Mouse (Mus musculus) midbrain, embryonic 15.5 days (tissue): ENCODE data around the gene Ppp2r5c. TPM values are rescaled to one million over a fixed set of nuclear protein-coding genes. Genes with fewer than 3 reads are reported as not detected.

Experiments
- ATAC-seq: fragments of 200-750 bp; cut with Nextera tagmentation; replicated peaks from 2 replicates; pipeline ENCODE4 v1.8.0; 2017; ENCODE audit warnings: moderate TSS enrichment
- H3K27ac ChIP-seq: fragments of 300-500 bp; sonication (generic); 2 replicates; pipeline ENCODE4 v1.5.1; 2015; ENCODE audit warnings: mild to moderate bottlenecking, inconsistent platforms
- H3K27me3 ChIP-seq: fragments of 300-500 bp; sonication (generic); replicated peaks from 2 replicates; pipeline ENCODE4 v1.6.1; 2015; ENCODE audit warnings: inconsistent platforms
- H3K36me3 ChIP-seq: fragments of 300-500 bp; sonication (generic); replicated peaks from 2 replicates; pipeline ENCODE4 v1.6.1; 2015; ENCODE audit warnings: inconsistent platforms
- H3K4me1 ChIP-seq: fragments of 300-500 bp; sonication (generic); 2 replicates; pipeline ENCODE4 v1.6.1; 2015; ENCODE audit warnings: inconsistent platforms
- H3K4me2 ChIP-seq: fragments of 300-500 bp; sonication (generic); 2 replicates; pipeline ENCODE4 v1.6.1; 2015; ENCODE audit warnings: inconsistent platforms, mild to moderate bottlenecking, moderate library complexity
- H3K4me3 ChIP-seq: fragments of 300-500 bp; sonication (generic); 2 replicates; pipeline ENCODE4 v1.5.1; 2015; ENCODE audit warnings: mild to moderate bottlenecking, inconsistent platforms
- H3K9ac ChIP-seq: fragments of 300-500 bp; sonication (generic); 2 replicates; pipeline ENCODE4 v1.6.1; 2015; ENCODE audit warnings: mild to moderate bottlenecking, inconsistent platforms
- H3K9me3 ChIP-seq: fragments of 300-500 bp; sonication (generic); 2 replicates; pipeline ENCODE4 v1.6.1; 2016; ENCODE audit warnings: inconsistent platforms
- WGBS: fragments of 180-500 bp; shearing (Covaris S2); methylation state at CpG from one replicate; pipeline ENCODE4 v1.1.7; 2015; ENCODE audit warnings: mixed read lengths; 5-methylcytosine and 5-hydroxymethylcytosine counted together
- polyA plus RNA-seq: library from polyadenylated mRNA; unstranded; fragments of >200 nt; fragmentation: Nextera tagmentation; extraction: Ambion mirVana; gene quantifications from 2 replicates; pipeline ENCODE4 v1.2.1, GENCODE M21; 2015

The Ppp2r5c gene
- polyA plus RNA-seq, 1 experiment from 2014 or later = 149 TPM

DNA sequence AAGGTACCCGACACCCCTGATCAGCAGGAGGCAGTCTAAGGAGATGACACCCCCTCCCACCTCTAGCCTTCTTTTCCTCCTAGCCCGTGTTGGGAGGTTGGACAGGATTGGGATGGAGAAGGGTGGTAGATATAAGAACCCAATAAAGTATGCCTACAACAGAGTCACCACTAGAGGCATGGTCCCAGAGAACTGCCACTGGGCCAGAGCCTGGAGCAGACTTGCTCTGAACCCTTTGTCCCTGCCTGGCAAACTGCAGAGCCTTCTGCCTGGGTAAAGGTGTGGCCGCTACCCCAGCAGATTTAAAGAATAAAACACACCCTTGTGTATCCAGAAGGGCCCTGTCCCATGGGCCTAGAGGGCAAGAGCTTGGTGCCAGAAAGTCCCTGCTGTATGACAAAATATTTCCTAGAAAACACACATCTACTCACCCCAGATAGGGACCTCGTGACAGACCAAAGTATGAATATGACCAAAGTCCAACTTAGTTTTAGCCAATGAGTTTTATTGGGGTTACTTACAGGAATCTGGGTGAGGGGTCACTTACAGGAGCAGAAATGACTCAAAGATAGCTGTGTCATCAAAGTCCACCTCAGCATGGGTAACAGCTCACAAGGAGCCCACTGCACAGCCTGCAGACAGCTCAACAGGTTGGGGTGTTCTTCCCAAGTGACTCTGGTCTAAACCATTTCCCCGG is 22.8 kb upstream of the Ppp2r5c start:
- Histone ChIP-seq H3K27me3 (no peaks in the 10 kb centered on the region), H3K4me1 (no peaks in the 10 kb centered on the region), H3K36me3 (no peaks in the 10 kb centered on the region), H3K4me2 (no peak overlapping the region), H3K27ac (no peak overlapping the region), H3K4me3 (no peak overlapping the region), H3K9ac (no peak overlapping the region), H3K9me3 (no peaks in the 10 kb centered on the region)
- 89% methylated on average over 4 of the region's 5 CpGs for WGBS
- no peak for ATAC-seq

DNA sequence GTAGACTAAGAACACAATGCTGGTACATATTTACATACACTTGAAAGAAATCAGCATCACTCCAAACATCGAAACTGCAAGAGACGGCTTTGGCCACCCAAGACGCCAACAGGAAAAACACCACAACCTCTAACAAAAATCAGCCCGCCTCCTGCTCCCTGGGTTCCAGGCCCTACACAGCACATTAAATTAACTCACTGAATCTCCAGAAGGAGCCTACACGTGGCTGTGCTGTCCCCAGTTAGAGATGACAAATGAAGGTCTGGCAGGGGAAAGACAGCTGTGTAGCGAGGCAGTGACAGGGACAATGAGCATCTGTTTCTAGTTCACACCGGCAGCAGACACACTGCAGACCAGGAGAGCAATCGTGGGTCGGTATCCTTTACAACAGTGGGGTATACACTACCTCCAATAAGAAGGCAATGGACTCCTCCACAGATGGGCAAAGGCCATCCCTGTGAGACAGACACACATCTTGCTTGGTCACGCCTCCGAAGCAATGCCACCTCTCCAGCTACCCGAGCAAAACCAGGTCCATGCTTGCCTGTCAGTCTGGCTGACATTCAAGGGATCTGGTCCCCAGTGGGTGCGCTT is 20.4 kb upstream of the Ppp2r5c start:
- no peaks in the 10 kb centered on the region for H3K36me3 ChIP-seq

DNA sequence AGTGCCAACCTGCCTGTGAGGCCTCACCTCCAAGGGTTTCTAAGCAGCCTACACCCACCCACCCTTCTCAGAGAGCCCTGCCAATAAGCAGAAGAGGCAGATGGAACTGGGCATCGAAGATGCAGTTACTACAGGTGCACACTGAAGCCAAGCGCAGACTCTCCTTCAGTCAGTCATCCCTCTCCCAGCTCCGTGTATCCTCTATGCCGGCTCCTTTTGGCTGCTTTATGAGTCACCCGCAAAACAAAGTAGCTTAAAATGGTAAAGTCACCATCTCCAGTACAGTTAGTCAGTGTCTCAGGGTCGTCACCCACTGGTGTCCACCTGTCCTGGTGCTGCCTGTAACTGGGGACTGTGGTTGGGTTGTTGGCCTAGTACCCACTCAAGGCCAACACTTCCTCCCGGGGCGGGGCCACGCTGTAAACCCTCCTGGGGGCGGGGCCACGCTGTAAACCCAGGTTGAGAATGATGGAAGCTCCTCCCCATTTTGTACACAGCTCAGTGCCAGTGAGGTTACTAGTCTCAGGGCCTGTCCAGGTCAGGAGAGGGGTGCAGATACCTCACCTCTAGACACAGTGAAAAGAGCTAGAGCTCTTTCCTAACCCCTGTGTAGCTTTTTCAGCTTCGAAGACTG is 17.5 kb upstream of the Ppp2r5c start:
- H3K27me3 ChIP-seq = no peaks in the 10 kb centered on the region
- H3K27ac ChIP-seq = no peak overlapping the region
- 0 out of 2 replicates have a peak, but pooled peaks cover 3% of the 10 kb centered on the region for H3K4me1 ChIP-seq
- no peak overlapping the region for H3K4me2 ChIP-seq
- no peak overlapping the region for H3K4me3 ChIP-seq
- 67% methylated on average over 12 of the region's 12 CpGs for WGBS
- ATAC-seq = no peak
- no peaks in the 10 kb centered on the region for H3K9me3 ChIP-seq
- H3K9ac ChIP-seq = no peak overlapping the region
- no peaks in the 10 kb centered on the region for H3K36me3 ChIP-seq

More for the DNA sequence above, 20.4 kb upstream of the Ppp2r5c start:
- Histone ChIP-seq H3K4me2 (no peak overlapping the region), H3K4me1 (0 out of 2 replicates have a peak, but pooled peaks cover 3% of the 10 kb centered on the region), H3K4me3 (no peak overlapping the region), H3K9me3 (no peaks in the 10 kb centered on the region), H3K27ac (no peak overlapping the region), H3K27me3 (no peaks in the 10 kb centered on the region), H3K9ac (no peak overlapping the region)
- ATAC-seq = no peak
- 83% methylated on average over 13 of the region's 13 CpGs for WGBS

DNA sequence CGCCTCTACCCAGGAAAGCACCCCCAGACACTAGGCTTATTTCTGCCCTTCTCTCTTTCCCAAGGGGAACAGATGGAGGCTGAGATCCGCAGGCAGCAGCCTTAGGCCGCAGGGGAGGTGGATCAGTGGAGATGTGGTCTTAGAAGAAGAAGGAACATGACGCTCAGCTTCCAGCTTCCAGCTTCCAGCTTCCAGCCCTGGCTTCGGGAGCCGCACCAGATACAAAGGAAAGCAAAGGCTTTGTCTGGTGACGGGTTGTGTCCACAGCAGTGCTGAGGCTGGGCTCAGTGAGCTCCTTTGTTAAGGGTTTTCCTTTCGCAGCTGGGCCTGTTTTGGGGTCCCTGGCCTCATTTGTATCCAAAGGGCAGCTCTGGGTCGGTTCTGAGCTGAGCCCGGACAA is 16.9 kb upstream of the Ppp2r5c start:
- no peak overlapping the region for H3K4me2 ChIP-seq
- no peak for ATAC-seq
- H3K4me1 ChIP-seq = 0 out of 2 replicates have a peak, but pooled peaks cover 3% of the 10 kb centered on the region
- H3K9ac ChIP-seq = no peak overlapping the region
- no peak overlapping the region for H3K27ac ChIP-seq
- no peaks in the 10 kb centered on the region for H3K36me3 ChIP-seq
- no peaks in the 10 kb centered on the region for H3K9me3 ChIP-seq
- no peak overlapping the region for H3K4me3 ChIP-seq
- H3K27me3 ChIP-seq = no peaks in the 10 kb centered on the region
- 25% methylated on average over 10 of the region's 10 CpGs for WGBS

DNA sequence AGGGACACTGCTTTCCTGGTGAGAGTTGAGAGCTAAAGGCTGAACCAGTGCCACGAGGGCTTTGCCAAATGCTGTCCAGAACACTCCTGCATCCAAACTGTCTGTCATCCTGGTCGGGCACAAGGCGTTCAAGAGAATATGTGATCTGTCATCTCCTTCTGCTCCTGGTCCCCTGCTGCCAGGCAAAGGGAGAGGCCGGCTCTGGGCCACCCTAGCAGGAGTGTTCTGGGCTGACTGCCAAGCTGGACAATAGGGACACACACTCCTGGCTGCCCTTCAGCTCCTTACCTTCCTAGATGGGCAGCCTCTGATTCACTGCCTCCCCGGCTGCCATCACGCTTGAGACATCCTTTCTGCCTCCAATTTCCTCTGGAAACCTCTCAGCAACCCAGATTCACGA is 15.1 kb upstream of the Ppp2r5c start:
- no peaks in the 10 kb centered on the region for H3K36me3 ChIP-seq
- H3K4me2 ChIP-seq = no peak overlapping the region
- 0 out of 2 replicates have a peak, but pooled peaks cover 3% of the 10 kb centered on the region for H3K4me1 ChIP-seq
- H3K27ac ChIP-seq = no peak overlapping the region
- H3K27me3 ChIP-seq = no peaks in the 10 kb centered on the region
- no peak for ATAC-seq
- WGBS = 44% methylated on average over 7 of the region's 7 CpGs
- H3K4me3 ChIP-seq = no peak overlapping the region
- H3K9me3 ChIP-seq = no peaks in the 10 kb centered on the region
- no peak overlapping the region for H3K9ac ChIP-seq

DNA sequence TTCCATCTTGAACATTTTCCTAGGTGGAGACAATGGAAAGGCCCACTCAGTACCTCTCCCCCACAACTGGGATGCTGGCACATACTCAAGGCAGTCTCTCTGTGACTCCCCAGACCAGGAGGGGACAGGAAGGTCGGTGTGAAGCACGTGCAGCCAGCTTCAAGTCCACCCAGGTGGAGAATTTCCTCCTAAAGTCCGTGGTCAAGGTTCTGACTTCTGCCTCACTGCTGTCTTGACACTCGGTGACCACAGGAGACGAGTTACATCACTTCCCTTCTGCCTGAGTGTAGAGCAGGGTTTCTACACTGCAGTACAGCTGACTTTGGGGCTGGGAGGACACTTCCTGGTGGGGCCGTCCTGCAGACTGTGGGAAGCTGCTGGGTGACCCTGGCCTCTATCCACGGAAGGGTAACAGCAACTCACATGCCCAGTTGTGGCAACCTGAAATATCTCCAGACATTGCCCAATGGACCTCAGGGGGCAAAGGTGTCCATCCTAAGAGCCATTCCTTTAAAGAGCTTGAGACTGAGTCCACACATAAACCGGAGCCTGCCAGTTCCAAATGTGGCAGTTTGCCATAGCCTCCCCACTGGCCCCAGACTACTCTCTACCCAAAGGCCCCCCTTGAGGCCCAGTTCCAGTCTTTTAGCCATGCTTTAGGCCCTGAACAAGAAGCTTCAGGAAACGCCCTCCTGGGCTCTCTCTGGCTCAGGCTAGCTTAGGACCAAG is 10.1 kb upstream of the Ppp2r5c start:
- H3K27ac ChIP-seq = no peak overlapping the region
- no peaks in the 10 kb centered on the region for H3K4me1 ChIP-seq
- WGBS = 65% methylated on average over 9 of the region's 9 CpGs
- no peaks in the 10 kb centered on the region for H3K36me3 ChIP-seq
- H3K9me3 ChIP-seq = no peaks in the 10 kb centered on the region
- no peaks in the 10 kb centered on the region for H3K27me3 ChIP-seq
- H3K9ac ChIP-seq = no peak overlapping the region
- H3K4me2 ChIP-seq = no peak overlapping the region
- H3K4me3 ChIP-seq = no peak overlapping the region
- ATAC-seq = no peak

DNA sequence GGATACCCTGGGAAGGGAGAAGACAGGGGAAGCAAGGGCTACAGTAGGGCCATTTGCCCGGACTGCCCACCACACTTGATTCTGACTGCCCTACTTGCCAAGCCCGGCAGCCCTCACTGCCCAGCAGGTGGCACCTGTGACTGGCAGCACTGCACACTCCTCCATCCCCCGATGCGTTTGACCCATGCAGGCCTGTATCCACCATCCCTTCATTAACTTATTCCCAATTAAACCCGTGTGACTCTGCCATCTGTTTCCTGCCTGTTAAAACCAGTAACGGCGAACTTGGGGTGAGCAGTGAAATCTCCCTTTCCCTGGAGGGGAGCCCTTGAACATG is 9.6 kb upstream of the Ppp2r5c start:
- no peak for ATAC-seq
- Histone ChIP-seq H3K4me3 (no peak overlapping the region), H3K27me3 (no peaks in the 10 kb centered on the region), H3K4me2 (no peak overlapping the region), H3K36me3 (no peaks in the 10 kb centered on the region), H3K4me1 (no peaks in the 10 kb centered on the region), H3K9ac (no peak overlapping the region), H3K27ac (no peak overlapping the region), H3K9me3 (no peaks in the 10 kb centered on the region)
- WGBS = 56% methylated on average over 7 of the region's 7 CpGs

DNA sequence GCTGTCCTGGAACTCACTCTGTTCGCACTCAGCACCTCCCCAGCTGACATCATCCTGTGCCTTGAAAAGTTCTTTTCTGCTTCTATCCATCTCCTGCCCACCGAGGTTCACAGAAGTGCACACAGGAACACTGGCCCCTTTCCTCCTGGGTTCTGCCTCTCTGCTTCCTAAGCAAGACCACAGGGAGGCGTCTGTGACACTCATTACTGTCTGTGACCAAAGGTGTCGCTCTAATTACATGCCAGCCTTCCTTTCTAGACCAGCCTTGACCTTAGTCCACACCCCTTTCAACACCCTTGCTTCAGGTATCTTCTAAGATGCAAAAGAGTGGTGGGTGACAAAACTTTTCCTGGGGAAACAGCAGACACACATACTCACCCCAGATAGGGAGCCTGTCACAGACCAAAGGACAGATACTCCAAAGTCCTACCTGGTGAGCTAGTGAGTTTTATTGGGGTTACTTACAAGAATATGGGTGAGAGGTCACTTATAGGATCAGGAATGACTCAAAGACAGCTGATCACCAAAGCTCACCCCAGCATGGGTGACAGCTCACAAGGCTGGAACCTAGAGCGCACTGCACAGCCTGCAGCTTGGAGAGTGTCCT is 8.4 kb upstream of the Ppp2r5c start:
- no peak for ATAC-seq
- no peaks in the 10 kb centered on the region for H3K27me3 ChIP-seq
- no peak overlapping the region for H3K4me3 ChIP-seq
- no peaks in the 10 kb centered on the region for H3K36me3 ChIP-seq
- no peaks in the 10 kb centered on the region for H3K9me3 ChIP-seq
- H3K9ac ChIP-seq = no peak overlapping the region
- no peak overlapping the region for H3K4me2 ChIP-seq
- 50% methylated on average over 5 of the region's 5 CpGs for WGBS
- no peaks in the 10 kb centered on the region for H3K4me1 ChIP-seq
- no peak overlapping the region for H3K27ac ChIP-seq

DNA sequence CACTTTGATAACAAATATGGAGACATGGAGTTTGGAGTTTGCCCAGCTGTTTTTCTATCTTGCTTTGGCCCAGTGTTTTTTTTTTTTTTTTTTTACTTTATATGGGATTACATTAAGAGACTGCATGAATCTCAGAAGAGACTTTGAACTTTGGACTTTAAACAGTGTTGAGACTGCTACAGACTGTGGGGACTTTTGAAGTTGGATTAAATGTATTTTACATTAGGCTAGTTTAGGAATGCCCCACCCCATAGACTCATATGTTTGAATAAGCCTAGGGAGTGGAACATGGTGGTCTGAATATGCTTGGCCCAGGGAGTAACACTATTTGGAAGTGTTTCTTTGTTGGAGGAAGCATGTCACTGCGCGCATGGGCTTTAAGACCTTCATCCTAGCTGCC is 4.7 kb upstream of the Ppp2r5c start:
- Histone ChIP-seq H3K4me1 (peaks cover 5% of the 10 kb centered on the region; the same call in 1 of the 2 replicates), H3K27me3 (0 out of 2 replicates have a peak, but pooled peaks cover 2% of the 10 kb centered on the region), H3K36me3 (no peaks in the 10 kb centered on the region), H3K9ac (no peak overlapping the region), H3K4me3 (no peak overlapping the region), H3K27ac (no peak overlapping the region), H3K9me3 (no peaks in the 10 kb centered on the region), H3K4me2 (no peak overlapping the region)
- ATAC-seq = no peak
- 96% methylated on average over 2 of the region's 2 CpGs for WGBS

DNA sequence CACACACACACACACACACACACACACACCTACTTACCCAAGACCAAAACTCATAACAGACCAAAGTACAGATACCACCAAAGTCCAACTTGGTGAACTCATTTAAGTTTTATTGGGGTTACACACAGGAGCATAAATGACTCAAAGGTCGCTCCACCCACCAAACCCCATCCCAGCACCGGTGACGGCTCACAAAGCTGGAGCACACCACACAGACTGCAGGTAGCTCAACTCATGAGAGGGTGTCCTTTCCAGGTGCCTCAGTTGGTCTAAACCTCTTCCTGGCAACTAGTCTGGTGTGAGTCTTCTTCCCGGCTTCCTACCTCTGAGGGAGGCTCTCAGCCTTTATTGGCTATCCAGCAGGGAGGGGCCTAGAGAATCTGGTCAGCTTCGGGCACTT is 2.4 kb upstream of the Ppp2r5c start:
- no peak overlapping the region for H3K4me3 ChIP-seq
- 0 out of 2 replicates have a peak, but pooled peaks cover 2% of the 10 kb centered on the region for H3K27me3 ChIP-seq
- no peak overlapping the region for H3K9ac ChIP-seq
- WGBS = 73% methylated on average over 5 of the region's 5 CpGs
- H3K4me2 ChIP-seq = no peak overlapping the region
- peaks cover 19% of the 10 kb centered on the region for H3K4me1 ChIP-seq
- no peaks in the 10 kb centered on the region for H3K9me3 ChIP-seq
- no peak overlapping the region for H3K27ac ChIP-seq
- ATAC-seq = no peak
- no peaks in the 10 kb centered on the region for H3K36me3 ChIP-seq

DNA sequence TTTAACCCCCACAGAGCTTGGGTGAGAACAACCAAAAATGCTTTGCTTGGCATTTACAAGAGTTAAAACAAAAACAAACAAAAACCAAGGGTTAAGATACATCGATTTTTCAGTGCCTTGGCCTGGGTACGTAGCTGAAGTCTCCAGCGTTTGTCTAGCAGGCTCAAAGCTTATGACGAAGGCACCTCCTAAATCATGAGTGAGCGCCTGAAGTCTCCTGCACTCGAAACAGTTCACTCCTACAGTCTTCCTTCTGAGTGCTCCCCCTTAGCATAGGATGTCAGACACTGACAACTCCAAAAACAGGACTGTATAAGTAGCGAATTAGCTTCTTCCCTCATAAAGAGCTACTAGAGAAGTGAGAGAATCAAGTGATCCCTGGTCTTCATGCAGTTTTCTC is 1.1 kb upstream of the Ppp2r5c start:
- WGBS = 38% methylated on average over 7 of the region's 7 CpGs

DNA sequence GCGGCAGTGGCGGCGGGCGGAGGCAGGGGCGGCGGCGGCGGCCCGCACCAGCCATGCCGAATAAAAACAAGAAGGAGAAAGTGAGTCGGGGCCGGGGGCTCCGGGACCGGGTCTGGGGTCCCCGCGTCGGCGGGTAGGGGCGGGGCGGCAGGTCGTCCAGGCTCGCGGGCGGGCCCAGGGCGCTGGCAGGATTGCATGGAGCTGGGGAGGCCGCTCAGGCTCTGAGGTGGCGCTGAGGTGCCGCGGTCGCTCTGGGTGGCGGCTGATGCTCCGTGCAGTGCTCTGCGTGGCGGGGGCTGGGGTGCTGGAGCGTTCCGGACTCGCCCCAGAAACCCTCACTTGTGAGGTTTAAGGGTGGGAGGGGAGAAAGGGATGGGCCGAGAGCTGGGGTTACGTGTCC is 386 bp downstream of the Ppp2r5c start:
- H3K4me2 ChIP-seq = peak overlapping the region; percentile 60
- no peaks in the 10 kb centered on the region for H3K9me3 ChIP-seq
- H3K9ac ChIP-seq = peak overlapping the region; percentile 88
- H3K27ac ChIP-seq = peak overlapping the region; percentile 94
- peak overlapping the region; percentile 79 for H3K4me3 ChIP-seq
- 0 out of 2 replicates have a peak, but pooled peaks cover 2% of the 10 kb centered on the region for H3K27me3 ChIP-seq
- peak; percentile 64 for ATAC-seq
- under 1% methylated on average over 37 of the region's 39 CpGs for WGBS
- peaks cover 19% of the 10 kb centered on the region for H3K4me1 ChIP-seq
- H3K36me3 ChIP-seq = no peaks in the 10 kb centered on the region

More for the DNA sequence above, 1.1 kb upstream of the Ppp2r5c start:
- Histone ChIP-seq H3K4me1 (peaks cover 19% of the 10 kb centered on the region), H3K9me3 (no peaks in the 10 kb centered on the region), H3K4me3 (peak overlapping the region; percentile 79), H3K36me3 (no peaks in the 10 kb centered on the region), H3K4me2 (peak overlapping the region; percentile 68), H3K9ac (peak overlapping the region; percentile 88; the same call in 1 of the 2 replicates), H3K27me3 (0 out of 2 replicates have a peak, but pooled peaks cover 2% of the 10 kb centered on the region), H3K27ac (peak overlapping the region; percentile 94)
- 0 out of 2 replicates have a peak, but pooled peaks have one; percentile 0 for ATAC-seq
